Comparison of ENCODE assay signal across 9 mouse cellular contexts in the genomic region with DNA sequence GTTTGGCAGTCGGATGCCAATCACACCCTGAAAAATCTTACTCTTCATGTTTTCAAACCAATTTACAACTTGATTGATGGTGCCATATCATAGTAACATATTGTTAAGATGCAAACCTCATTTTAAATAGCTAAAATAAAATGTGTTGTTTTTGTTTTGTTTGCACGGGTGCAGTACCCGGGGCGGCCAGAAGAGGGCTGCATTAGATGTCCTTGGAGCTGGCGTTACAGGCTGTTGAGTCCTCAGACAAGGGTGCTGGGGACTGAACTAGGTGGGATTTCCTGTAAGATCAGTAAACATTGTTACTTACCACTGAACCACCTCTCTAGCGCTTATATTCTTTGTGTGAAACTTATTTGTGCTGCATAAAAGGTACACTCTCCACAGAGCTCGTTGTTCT.
DNase-seq lines count a peak whose midpoint lies in the region; ATAC-seq and TF ChIP-seq lines count a peak whose summit lies in the region.
"Had no signal": no experiment of that assay in that cellular context is flagged by ENCODE, and none has a peak within 500 bp of the region (broad histone marks: within the 10 kb centered on the region; RNA-seq: fewer than 3 reads in every experiment).

No protein-coding gene starts in this region.

- H3K27ac ChIP-seq in forebrain, embryonic 14.5 days (ENCODE audit: low read depth, low read length), result no peak overlapping the region
- H3K27ac ChIP-seq in forebrain, embryonic 13.5 days, result no peak overlapping the region
- H3K27ac ChIP-seq in neural tube, embryonic 11.5 days (ENCODE audit: low read depth, low read length), result no peak overlapping the region
- H3K27ac ChIP-seq in bone marrow, adult 2 months (ENCODE audit: control insufficient read depth, insufficient read depth, low read depth, low read length, poor library complexity), result no peak overlapping the region
- H3K27ac ChIP-seq: limb, embryonic 12.5 days had no signal

- no peaks in the 10 kb centered on the region for H3K4me1 ChIP-seq in forebrain, embryonic 14.5 days (ENCODE audit: control insufficient read depth, insufficient read depth, low read length)
- H3K4me1 ChIP-seq in forebrain, embryonic 13.5 days, result peaks cover 8% of the 10 kb centered on the region
- H3K4me1 ChIP-seq in neural tube, embryonic 11.5 days (ENCODE audit: control insufficient read depth, insufficient read depth, low read length), result peaks cover 6% of the 10 kb centered on the region
- H3K4me1 ChIP-seq in bone marrow, adult 2 months (ENCODE audit: control insufficient read depth, insufficient read depth, low read length), result no peaks in the 10 kb centered on the region

- TF ChIP-seq CTCF in bone marrow, adult 2 months (IDR thresholded peaks at IDR 0.05; ENCODE audit: control insufficient read depth, insufficient read depth, low read length), result peak; percentile 66

- peaks cover 24% of the 10 kb centered on the region for H3K27me3 ChIP-seq in forebrain, embryonic 14.5 days (replicated peaks; ENCODE audit: control insufficient read depth, insufficient read depth, low read length)
- H3K27me3 ChIP-seq in forebrain, embryonic 13.5 days, result peaks cover 24% of the 10 kb centered on the region
- H3K27me3 ChIP-seq in neural tube, embryonic 11.5 days (ENCODE audit: control insufficient read depth, insufficient read depth, low read length), result 0 out of 2 replicates have a peak, but pooled peaks cover 8% of the 10 kb centered on the region

- no peak for ATAC-seq in forebrain, embryonic 14.5 days
- no peak for ATAC-seq in forebrain, embryonic 13.5 days
- ATAC-seq in neural tube, embryonic 11.5 days (ENCODE audit: insufficient read depth, low FRiP score, low TSS enrichment), result no peak

- intact Hi-C loops in left cerebral cortex, postnatal 14 days (cut with DNase I), result no loop called here

- no peak for TF ChIP-seq POLR2A in bone marrow, adult 2 months (IDR thresholded peaks at IDR 0.05; ENCODE audit: borderline replicate concordance, control insufficient read depth, low read depth, low read length)

- WGBS in forebrain, embryonic 14.5 days, result 25% methylated on average over 7 of the region's 7 CpGs
- WGBS in forebrain, embryonic 13.5 days, result 30% methylated on average over 7 of the region's 7 CpGs
- WGBS in neural tube, embryonic 11.5 days, result 33% methylated on average over 7 of the region's 7 CpGs
- WGBS in bone marrow, adult 2 months, result 34% methylated on average over 7 of the region's 7 CpGs

- DNase-seq in forebrain, embryonic 14.5 days (ENCODE audit: low spot score), result peak; percentile 26
- DNase-seq in neural tube, embryonic 11.5 days (ENCODE audit: low spot score), result peak; percentile 55
- no peak for DNase-seq in neural tube, embryonic 10.5 days (ENCODE audit: extremely low spot score, low spot score)
- peak; percentile 18 to 77 for DNase-seq in kidney, postnatal 36 days
- DNase-seq in spleen, postnatal 10 days (ENCODE audit: low spot score in 2 of 2), result peak; percentile 20 to 67
- DNase-seq in left cerebral cortex, postnatal 14 days (ENCODE audit: low spot score in 2 of 2), result no peak

- H3K9ac ChIP-seq in forebrain, embryonic 14.5 days (ENCODE audit: low read length), result no peak overlapping the region
- no peak overlapping the region for H3K9ac ChIP-seq in forebrain, embryonic 13.5 days
- H3K9ac ChIP-seq in neural tube, embryonic 11.5 days (ENCODE audit: low read length), result no peak overlapping the region
- H3K9ac ChIP-seq: limb, embryonic 12.5 days had no signal

- no peak overlapping the region for H3K4me3 ChIP-seq in forebrain, embryonic 14.5 days (ENCODE audit: low read depth, low read length)
- no peak overlapping the region for H3K4me3 ChIP-seq in forebrain, embryonic 13.5 days
- no peak overlapping the region for H3K4me3 ChIP-seq in neural tube, embryonic 11.5 days (ENCODE audit: low read depth, low read length)
- no peak overlapping the region for H3K4me3 ChIP-seq in bone marrow, adult 2 months (replicated peaks; ENCODE audit: control insufficient read depth, low read depth, low read length)
- H3K4me3 ChIP-seq: limb, embryonic 12.5 days had no signal

- H3K36me3 ChIP-seq in forebrain, embryonic 14.5 days (ENCODE audit: control insufficient read depth, insufficient read depth, low read length), result no peaks in the 10 kb centered on the region
- no peaks in the 10 kb centered on the region for H3K36me3 ChIP-seq in forebrain, embryonic 13.5 days (ENCODE audit: poor library complexity, severe bottlenecking)
- no peaks in the 10 kb centered on the region for H3K36me3 ChIP-seq in neural tube, embryonic 11.5 days (ENCODE audit: control insufficient read depth, insufficient read depth, low read length)
- H3K36me3 ChIP-seq: limb, embryonic 12.5 days had no signal

- H3K9me3 ChIP-seq in forebrain, embryonic 14.5 days (replicated peaks; ENCODE audit: control insufficient read depth, low read length), result no peaks in the 10 kb centered on the region
- H3K9me3 ChIP-seq in forebrain, embryonic 13.5 days (replicated peaks), result no peaks in the 10 kb centered on the region
- H3K9me3 ChIP-seq in neural tube, embryonic 11.5 days (ENCODE audit: control insufficient read depth, low read length), result no peaks in the 10 kb centered on the region
- H3K9me3 ChIP-seq: limb, embryonic 12.5 days had no signal

- no peak overlapping the region for H3K4me2 ChIP-seq in forebrain, embryonic 14.5 days (ENCODE audit: low read length)
- no peak overlapping the region for H3K4me2 ChIP-seq in forebrain, embryonic 13.5 days
- no peak overlapping the region for H3K4me2 ChIP-seq in neural tube, embryonic 11.5 days (ENCODE audit: low read depth)
- H3K4me2 ChIP-seq: limb, embryonic 12.5 days had no signal

Comparison
In these comparisons a context has a peak if more than half of its experiments do, and no peak if none do; other contexts are left out.
1. DNase-seq: peak in forebrain, embryonic 14.5 days (single experiment), neural tube, embryonic 11.5 days (single experiment), kidney, postnatal 36 days (2 of 2) and spleen, postnatal 10 days (2 of 2); none in neural tube, embryonic 10.5 days (single experiment) and left cerebral cortex, postnatal 14 days (0 of 2).